Comparison of ENCODE assay signal across 12 mouse cellular contexts in the genomic region with DNA sequence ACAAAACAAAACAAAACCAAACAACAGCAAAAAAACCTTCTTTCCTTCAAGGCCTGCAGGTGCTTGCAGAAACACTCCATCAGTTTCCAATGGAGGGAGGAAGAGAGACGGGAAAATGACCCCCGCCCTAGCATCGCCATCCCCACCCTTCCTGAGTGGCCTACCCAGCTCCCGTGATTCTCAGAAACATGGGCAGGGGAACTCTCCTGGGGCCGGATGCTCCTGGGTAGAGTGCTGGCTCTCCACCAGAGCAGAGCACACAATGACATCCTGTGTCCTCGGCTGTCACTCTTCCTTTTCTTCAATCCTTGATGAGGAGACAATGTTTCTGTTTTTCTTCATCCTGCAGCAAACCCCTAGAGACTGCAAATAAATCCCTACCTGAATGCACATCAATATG. TPM values are rescaled to one million over a fixed set of nuclear protein-coding genes. Genes with fewer than 3 reads are reported as not detected.
DNase-seq lines count a peak whose midpoint lies in the region; ATAC-seq and TF ChIP-seq lines count a peak whose summit lies in the region.
"Had no signal": no experiment of that assay in that cellular context is flagged by ENCODE, and none has a peak within 500 bp of the region (broad histone marks: within the 10 kb centered on the region; RNA-seq: fewer than 3 reads in every experiment).

No protein-coding gene starts in this region.

- no peak overlapping the region for H3K27ac ChIP-seq in forebrain, postnatal 0 days (ENCODE audit: low read depth, low read length)
- H3K27ac ChIP-seq: embryonic facial prominence, embryonic 12.5 days; forebrain, embryonic 13.5 days had no signal

- no peaks in the 10 kb centered on the region for H3K9me3 ChIP-seq in megakaryocyte, embryonic 14.5 days
- H3K9me3 ChIP-seq in forebrain, postnatal 0 days (ENCODE audit: low read length) = no peaks in the 10 kb centered on the region
- H3K9me3 ChIP-seq: embryonic facial prominence, embryonic 12.5 days; forebrain, embryonic 13.5 days had no signal

- no peak for ATAC-seq in megakaryocyte, adult 5-6 weeks (ENCODE audit: poor library complexity, severe bottlenecking)
- ATAC-seq in forebrain, postnatal 0 days = no peak
- ATAC-seq: forebrain, embryonic 13.5 days had no signal

- H3K36me3 ChIP-seq in megakaryocyte, embryonic 14.5 days (replicated peaks; ENCODE audit: low read length) = peaks cover 45% of the 10 kb centered on the region
- no peaks in the 10 kb centered on the region for H3K36me3 ChIP-seq in forebrain, postnatal 0 days (ENCODE audit: insufficient read depth)
- H3K36me3 ChIP-seq: embryonic facial prominence, embryonic 12.5 days had no signal

- no peak overlapping the region for H3K4me2 ChIP-seq in forebrain, postnatal 0 days (ENCODE audit: low read depth)
- H3K4me2 ChIP-seq: embryonic facial prominence, embryonic 12.5 days; forebrain, embryonic 13.5 days had no signal

- H3K4me1 ChIP-seq in megakaryocyte, embryonic 14.5 days = peaks cover 67% of the 10 kb centered on the region
- H3K4me1 ChIP-seq in forebrain, postnatal 0 days (ENCODE audit: insufficient read depth) = peaks cover 7% of the 10 kb centered on the region

- peak; percentile 25 to 27 for DNase-seq in adrenal gland, postnatal 36 days
- no peak for DNase-seq in adrenal gland, postnatal 4 days (ENCODE audit: low spot score in 2 of 2)
- peak; percentile 77 for DNase-seq in induced T-regulatory cell, adult 2 months (ENCODE audit: low read depth)
- DNase-seq in lung, postnatal 4 days = peak; percentile 54 to 68
- DNase-seq in right cerebral cortex, postnatal 4 days = no peak
- DNase-seq in forebrain, postnatal 0 days = no peak
- DNase-seq: heart, postnatal 36 days; left cerebral cortex, postnatal 4 days had no signal

- peak overlapping the region; percentile 59 for H3K4me3 ChIP-seq in megakaryocyte, embryonic 14.5 days (replicated peaks)
- H3K4me3 ChIP-seq in forebrain, postnatal 0 days (ENCODE audit: low read depth, low read length) = no peak overlapping the region
- H3K4me3 ChIP-seq: embryonic facial prominence, embryonic 12.5 days; forebrain, embryonic 13.5 days had no signal

- no peak for TF ChIP-seq CTCF in forebrain, postnatal 0 days (IDR thresholded peaks at IDR 0.05; ENCODE audit: low read depth)

- WGBS in forebrain, postnatal 0 days = 50% methylated on average over 6 of the region's 6 CpGs

- H3K27me3 ChIP-seq in megakaryocyte, embryonic 14.5 days (replicated peaks) = no peaks in the 10 kb centered on the region
- H3K27me3 ChIP-seq in forebrain, postnatal 0 days (ENCODE audit: insufficient read depth, low read length) = no peaks in the 10 kb centered on the region
- H3K27me3 ChIP-seq: embryonic facial prominence, embryonic 12.5 days; forebrain, embryonic 13.5 days had no signal

- no peak overlapping the region for H3K9ac ChIP-seq in forebrain, postnatal 0 days
- H3K9ac ChIP-seq: embryonic facial prominence, embryonic 12.5 days; forebrain, embryonic 13.5 days had no signal

RNA-seq across cellular contexts. Expression of gene Pitpnc1, which starts 6.4 kb away (rescaled TPM):
- 10 to 100 TPM; 11.1 to 13.0 TPM for total RNA-seq in adrenal gland, postnatal 36 days (2021)
- 10 to 100 TPM; 23.2 to 24.7 TPM for total RNA-seq in adrenal gland, postnatal 4 days (2021)
- polyA plus RNA-seq in megakaryocyte, embryonic 14.5 days (2012; ENCODE audit: insufficient read depth, low replicate concordance) = 1.4 and 5.1 TPM in 2 replicates
- 14.5 and 15.4 TPM in 2 replicates for total RNA-seq in megakaryocyte, adult 5-6 weeks (2015)
- total RNA-seq in megakaryocyte, adult 5-6 weeks (2017) = 8.5 and 11.7 TPM in 2 replicates
- total RNA-seq in forebrain, postnatal 0 days (2014; rRNA removed) = 40.2 and 49.1 TPM in 2 replicates
- 33.7 and 47.6 TPM in 2 replicates for polyA plus RNA-seq in forebrain, postnatal 0 days (2015; fragmentation: Nextera tagmentation; extraction: Ambion mirVana)

RNA-seq across cellular contexts. Expression of gene Psmd12, which starts 15.1 kb away (rescaled TPM):
- 10 to 100 TPM; 98.2 to 99.1 TPM for total RNA-seq in adrenal gland, postnatal 36 days (2021)
- 10 to 100 TPM; 82.7 to 89.0 TPM for total RNA-seq in adrenal gland, postnatal 4 days (2021)
- 5.1 and 28.0 TPM in 2 replicates for polyA plus RNA-seq in megakaryocyte, embryonic 14.5 days (2012; ENCODE audit: insufficient read depth, low replicate concordance)
- total RNA-seq in megakaryocyte, adult 5-6 weeks (2015) = 55.9 and 65.5 TPM in 2 replicates
- total RNA-seq in megakaryocyte, adult 5-6 weeks (2017) = 86.4 and 86.6 TPM in 2 replicates
- 54.5 and 59.1 TPM in 2 replicates for total RNA-seq in forebrain, postnatal 0 days (2014; rRNA removed)
- polyA plus RNA-seq in forebrain, postnatal 0 days (2015; fragmentation: Nextera tagmentation; extraction: Ambion mirVana) = 146 and 149 TPM in 2 replicates

Comparison
In these comparisons a context has a peak if more than half of its experiments do, and no peak if none do; other contexts are left out.
1. DNase-seq: peak in adrenal gland, postnatal 36 days (2 of 2), induced T-regulatory cell, adult 2 months (single experiment) and lung, postnatal 4 days (2 of 2); none in adrenal gland, postnatal 4 days (0 of 2), right cerebral cortex, postnatal 4 days (single experiment) and forebrain, postnatal 0 days (single experiment).